Mouse (Mus musculus) heart, embryonic 13.5 days (tissue): ENCODE data around the gene Gm19935. TPM values are rescaled to one million over a fixed set of nuclear protein-coding genes. Genes with fewer than 3 reads are reported as not detected.

Experiments used
- ATAC-seq: fragments of 200-750 bp; cut with Nextera tagmentation; 2 replicates; pipeline ENCODE4 v1.8.0; 2017; ENCODE audit warnings: moderate TSS enrichment; ENCODE audit not compliant: insufficient number of reproducible peaks, low FRiP score, low TSS enrichment; ENCODE audit errors: extremely low read depth
- H3K27ac ChIP-seq: fragments of 300-500 bp; sonication (generic); replicated peaks from 2 replicates; pipeline ENCODE4 v1.5.1; 2015; ENCODE audit warnings: moderate library complexity, mild to moderate bottlenecking, inconsistent platforms
- H3K27me3 ChIP-seq: fragments of 300-500 bp; sonication (generic); replicated peaks from 2 replicates; pipeline ENCODE4 v1.6.1; 2015; ENCODE audit warnings: mild to moderate bottlenecking, inconsistent platforms
- H3K36me3 ChIP-seq: fragments of 300-500 bp; sonication (generic); 2 replicates; pipeline ENCODE4 v1.6.1; 2015; ENCODE audit warnings: mild to moderate bottlenecking, inconsistent platforms
- H3K4me1 ChIP-seq: fragments of 300-500 bp; sonication (generic); 2 replicates; pipeline ENCODE4 v1.6.1; 2015; ENCODE audit warnings: inconsistent platforms
- H3K4me2 ChIP-seq: fragments of 300-500 bp; sonication (generic); 2 replicates; pipeline ENCODE4 v1.6.1; 2015; ENCODE audit warnings: inconsistent platforms, mild to moderate bottlenecking, moderate library complexity
- H3K4me3 ChIP-seq: fragments of 300-500 bp; sonication (generic); 2 replicates; pipeline ENCODE4 v1.5.1; 2015; ENCODE audit warnings: moderate library complexity, mild to moderate bottlenecking, inconsistent platforms
- H3K9ac ChIP-seq: fragments of 300-500 bp; sonication (generic); 2 replicates; pipeline ENCODE4 v1.6.1; 2015; ENCODE audit warnings: inconsistent platforms, mild to moderate bottlenecking, moderate library complexity
- H3K9me3 ChIP-seq: fragments of 300-500 bp; sonication (generic); 2 replicates; pipeline ENCODE4 v1.6.1; 2016; ENCODE audit warnings: inconsistent platforms
- WGBS: fragments of 180-500 bp; shearing (Covaris S2); methylation state at CpG from one replicate; pipeline ENCODE4 v1.1.7; 2015; ENCODE audit warnings: mixed read lengths; 5-methylcytosine and 5-hydroxymethylcytosine counted together
- microRNA-seq: library from miRNA; unstranded; fragments of <30 nt; microRNA quantifications from one replicate; pipeline ENCODE4, GENCODE M21; 2016
- polyA plus RNA-seq: library from polyadenylated mRNA; unstranded; fragments of >200 nt; fragmentation: Nextera tagmentation; extraction: Ambion mirVana; gene quantifications from 2 replicates; pipeline ENCODE4 v1.2.1, GENCODE M21; 2015

Gene Gm19935
- polyA plus RNA-seq, 1 experiment from 2014 or later, result not detected

GRCm38 (mm10) chr8:90794990-90795861, 22.0 kb downstream of the Gm19935 start:
- H3K27me3 ChIP-seq, result no peaks in the 10 kb centered on the region
- H3K9me3 ChIP-seq, result no peaks in the 10 kb centered on the region
- peak overlapping the region; percentile 43 for H3K4me3 ChIP-seq
- H3K27ac ChIP-seq, result no peak overlapping the region
- peak overlapping the region; percentile 59 for H3K4me2 ChIP-seq
- peaks cover 16% of the 10 kb centered on the region; the same call in 1 of the 2 replicates for H3K4me1 ChIP-seq
- ATAC-seq, result no peak; the same call in 1 of the 2 replicates
- WGBS, result 14% methylated on average over 12 of the region's 12 CpGs
- H3K9ac ChIP-seq, result peak overlapping the region; percentile 54; the same call in 1 of the 2 replicates
- H3K36me3 ChIP-seq, result no peaks in the 10 kb centered on the region

GRCm38 (mm10) chr8:90793710-90794109, 23.5 kb downstream of the Gm19935 start:
- H3K9ac ChIP-seq, result no peak overlapping the region
- no peaks in the 10 kb centered on the region for H3K9me3 ChIP-seq
- WGBS, result 6% methylated on average over 3 of the region's 3 CpGs
- ATAC-seq, result no peak
- H3K27me3 ChIP-seq, result no peaks in the 10 kb centered on the region
- no peak overlapping the region for H3K27ac ChIP-seq
- H3K4me1 ChIP-seq, result peaks cover 16% of the 10 kb centered on the region; the same call in 1 of the 2 replicates
- H3K4me2 ChIP-seq, result no peak overlapping the region
- no peak overlapping the region for H3K4me3 ChIP-seq
- H3K36me3 ChIP-seq, result no peaks in the 10 kb centered on the region

- no peak overlapping the region for H3K4me3 ChIP-seq
- H3K9ac ChIP-seq, result no peak overlapping the region
- H3K27me3 ChIP-seq, result no peaks in the 10 kb centered on the region
- H3K36me3 ChIP-seq, result no peaks in the 10 kb centered on the region
- no peaks in the 10 kb centered on the region for H3K9me3 ChIP-seq
- H3K4me2 ChIP-seq, result no peak overlapping the region
- 74% methylated on average over 1 of the region's 1 CpGs for WGBS
- H3K4me1 ChIP-seq, result peaks cover 16% of the 10 kb centered on the region; the same call in 1 of the 2 replicates
- ATAC-seq, result no peak
- no peak overlapping the region for H3K27ac ChIP-seq
Measured at GRCm38 (mm10) chr8:90791616-90792015, 25.6 kb downstream of the Gm19935 start.

- Histone ChIP-seq H3K4me3 (no peak overlapping the region), H3K27ac (no peak overlapping the region), H3K4me1 (no peaks in the 10 kb centered on the region), H3K9me3 (no peaks in the 10 kb centered on the region), H3K4me2 (no peak overlapping the region), H3K9ac (no peak overlapping the region), H3K27me3 (no peaks in the 10 kb centered on the region), H3K36me3 (no peaks in the 10 kb centered on the region)
- no peak for ATAC-seq
- WGBS, result 74% methylated on average over 5 of the region's 5 CpGs
Measured at GRCm38 (mm10) chr8:90769791-90770190, 47.4 kb downstream of the Gm19935 start.

Small RNAs within 50 kb of the gene (microRNA-seq; reads per million reads assigned to microRNA genes)
- not detected for gene Gm44382

Other genes starting within 250 kb of the Gm19935 start
- gene Chd9, start 11.0 kb upstream of the Gm19935 start, polyA plus RNA-seq, result 42.3 and 45.0 TPM in 2 replicates